ENCODE assay signal across 18 mouse cellular contexts in the genomic region with DNA sequence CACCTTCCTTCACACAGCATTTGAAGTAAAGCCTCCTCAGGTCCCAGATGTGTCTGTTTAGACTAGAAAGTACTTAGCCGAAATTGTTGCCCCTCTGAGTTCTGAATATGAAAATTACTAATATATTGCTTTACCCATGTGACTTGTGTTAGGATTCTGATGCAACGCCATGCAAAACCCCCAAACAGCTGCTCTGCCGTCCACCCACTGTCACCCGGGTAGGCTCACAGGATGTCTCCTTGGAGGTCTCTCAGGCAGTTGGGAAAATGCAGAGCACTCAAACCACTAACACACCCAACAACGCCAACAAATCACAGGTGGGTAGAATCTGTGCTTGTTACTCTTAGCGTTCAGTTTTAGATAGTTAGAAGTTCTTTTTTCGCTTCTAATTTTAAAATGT. TPM values are rescaled to one million over a fixed set of nuclear protein-coding genes. Genes with fewer than 3 reads are reported as not detected.
DNase-seq lines count a peak whose midpoint lies in the region; TF ChIP-seq lines count a peak whose summit lies in the region.
"Had no signal": no experiment of that assay in that cellular context is flagged by ENCODE, and none has a peak within 500 bp of the region (broad histone marks: within the 10 kb centered on the region; RNA-seq: fewer than 3 reads in every experiment).

No protein-coding gene starts in this region.

- H3K27ac ChIP-seq in MEL (ENCODE audit: control insufficient read depth, low read depth, low read length), result no peak overlapping the region
- H3K27ac ChIP-seq: embryonic facial prominence, embryonic 10.5 days; embryonic facial prominence, embryonic 12.5 days; forebrain, embryonic 13.5 days; forebrain, embryonic 15.5 days had no signal

- TF ChIP-seq EP300 in MEL (IDR thresholded peaks at IDR 0.05; ENCODE audit: low read depth in 1 of 2, low read length in 2 of 2), result no peak

- DNase-seq in A20 (ENCODE audit: low read depth, low spot score) (peak; percentile 25), MEL (ENCODE audit: low read depth, low spot score) (no peak)
- no peak for DNase-seq in cerebellum, adult 9-10 months
- DNase-seq in kidney, adult 8-10 months, result no peak
- DNase-seq: adrenal gland, adult 2 months; adrenal gland, postnatal 10 days; adrenal gland, postnatal 25 days; cerebellum, adult 11 months; cerebellum, adult 18-20 months; cerebellum, adult 8-10 months; cerebellum, postnatal 10 days; cerebellum, postnatal 25 days; forebrain, postnatal 0 days had no signal

- H3K36me3 ChIP-seq in MEL (ENCODE audit: control insufficient read depth in 1 of 2, insufficient read depth in 2 of 2, low read length in 2 of 2) (peaks cover 2 to 18% of the 10 kb centered on the region in 2 experiments; a peak in 3 of 4 replicates), myocyte (ENCODE audit: control insufficient read depth, insufficient read depth) (peaks cover 4% of the 10 kb centered on the region)

- TF ChIP-seq POLR2A in MEL (IDR thresholded peaks at IDR 0.05; ENCODE audit: control insufficient read depth in 1 of 2, insufficient read depth in 1 of 2, low read depth in 1 of 2, low read length in 2 of 2, poor library complexity in 1 of 2), result no peak
- TF ChIP-seq POLR2A in myocyte (IDR thresholded peaks at IDR 0.05; ENCODE audit: insufficient read length, low read depth), result no peak

- TF ChIP-seq RAD21 in MEL (IDR thresholded peaks at IDR 0.05; ENCODE audit: low read depth, low read length), result no peak

- H3K9me3 ChIP-seq in MEL (replicated peaks; ENCODE audit: insufficient read depth, low read length), result no peaks in the 10 kb centered on the region
- H3K9me3 ChIP-seq: embryonic facial prominence, embryonic 10.5 days; embryonic facial prominence, embryonic 12.5 days; forebrain, embryonic 13.5 days; forebrain, embryonic 15.5 days had no signal

- H3K9ac ChIP-seq in MEL (ENCODE audit: control insufficient read depth, low read depth, low read length, poor library complexity, severe bottlenecking), result no peak overlapping the region
- H3K9ac ChIP-seq: embryonic facial prominence, embryonic 12.5 days; forebrain, embryonic 13.5 days; forebrain, embryonic 15.5 days; forebrain, postnatal 0 days had no signal

- H3ac ChIP-seq in myocyte (ENCODE audit: control insufficient read depth, insufficient read length), result no peak overlapping the region

- H3K4me1 ChIP-seq in MEL (ENCODE audit: control insufficient read depth in 1 of 2, insufficient read depth in 2 of 2, low read length in 2 of 2), result no peaks in the 10 kb centered on the region
- H3K4me1 ChIP-seq: embryonic facial prominence, embryonic 10.5 days; embryonic facial prominence, embryonic 12.5 days; forebrain, embryonic 13.5 days; forebrain, embryonic 15.5 days had no signal

- H3K4me2 ChIP-seq in myocyte (ENCODE audit: low read depth), result peak overlapping the region; percentile 62
- H3K4me2 ChIP-seq: embryonic facial prominence, embryonic 12.5 days; forebrain, embryonic 13.5 days; forebrain, embryonic 15.5 days had no signal

- no peaks in the 10 kb centered on the region for H3K79me2 ChIP-seq in MEL (ENCODE audit: control insufficient read depth, insufficient read depth, low read length, poor library complexity)
- no peaks in the 10 kb centered on the region for H3K79me2 ChIP-seq in myocyte (ENCODE audit: control insufficient read depth, insufficient read depth)

- no peak for TF ChIP-seq CTCF in MEL (IDR thresholded peaks at IDR 0.05 in 2 of 3, conservative IDR thresholded peaks at IDR 0.05 in 1 of 3; ENCODE audit: control insufficient read depth in 1 of 3, insufficient read depth in 1 of 3, low read depth in 2 of 3, low read length in 3 of 3, poor library complexity in 1 of 3, severe bottlenecking in 1 of 3)

- H3K27me3 ChIP-seq in MEL (ENCODE audit: control insufficient read depth in 1 of 2, insufficient read depth in 2 of 2, low read length in 2 of 2) (no peaks in the 10 kb centered on the region), myocyte (ENCODE audit: control insufficient read depth, insufficient read depth, insufficient read length) (no peaks in the 10 kb centered on the region)
- H3K27me3 ChIP-seq: embryonic facial prominence, embryonic 12.5 days; forebrain, embryonic 13.5 days; forebrain, embryonic 15.5 days had no signal

- H3K4me3 ChIP-seq in MEL (ENCODE audit: control insufficient read depth in 1 of 2, insufficient read depth in 1 of 2, low read depth in 2 of 2, low read length in 2 of 2) (no peak overlapping the region), myocyte (no peak overlapping the region)
- H3K4me3 ChIP-seq: embryonic facial prominence, embryonic 10.5 days; embryonic facial prominence, embryonic 12.5 days; forebrain, embryonic 13.5 days; forebrain, embryonic 15.5 days had no signal

TF ChIP-seq in MEL, 35 proteins besides CTCF, POLR2A, EP300 and RAD21:
- TF ChIP-seq MXI1 (IDR thresholded peaks at IDR 0.05; ENCODE audit: low read depth, low read length) (no peak), USF1 (IDR thresholded peaks at IDR 0.05; ENCODE audit: low read depth, low read length) (peak; percentile 36; the same call in 1 of the 2 replicates), USF2 (IDR thresholded peaks at IDR 0.05; ENCODE audit: borderline replicate concordance in 1 of 2, insufficient read depth in 1 of 2, low read depth in 1 of 2, low read length in 2 of 2) (no peak), ETS1 (IDR thresholded peaks at IDR 0.05; ENCODE audit: low read depth, low read length) (no peak), MAX (IDR thresholded peaks at IDR 0.05; ENCODE audit: low read length) (no peak), SIN3A (IDR thresholded peaks at IDR 0.05; ENCODE audit: low read length) (no peak)

TF ChIP-seq in myocyte, 11 proteins besides CTCF, POLR2A, EP300 and RAD21:
- no peak for TF ChIP-seq E2F4 (IDR thresholded peaks at IDR 0.05; ENCODE audit: insufficient read depth)
- TF ChIP-seq MYOD1 (IDR thresholded peaks at IDR 0.05; ENCODE audit: control insufficient read depth in 1 of 3, insufficient read length in 2 of 3, low read depth in 2 of 3), result peak; percentile 84 to 96 (median 89)
- no peak for TF ChIP-seq POLR2AphosphoS2 (IDR thresholded peaks at IDR 0.05; ENCODE audit: insufficient read length, low read depth)
- peak; percentile 78 to 98 (median 93) for TF ChIP-seq MYOG (IDR thresholded peaks at IDR 0.05; ENCODE audit: control insufficient read depth in 1 of 3, insufficient read depth in 1 of 3, insufficient read length in 2 of 3, low read depth in 2 of 3)
- peak; percentile 99 for TF ChIP-seq CEBPB (IDR thresholded peaks at IDR 0.05; ENCODE audit: insufficient read depth, poor library complexity, severe bottlenecking)
- peak; percentile 55 for TF ChIP-seq MAX (IDR thresholded peaks at IDR 0.05; ENCODE audit: low read depth)
- TF ChIP-seq TCF12 (IDR thresholded peaks at IDR 0.05; ENCODE audit: insufficient read depth, poor library complexity, severe bottlenecking), result peak; percentile 94
- no peak for TF ChIP-seq REST (IDR thresholded peaks at IDR 0.05; ENCODE audit: insufficient read depth, insufficient read length)
- peak; percentile 66 for TF ChIP-seq TCF3 (IDR thresholded peaks at IDR 0.05; ENCODE audit: insufficient read length, low read depth)
- peak; percentile 44 for TF ChIP-seq USF1 (IDR thresholded peaks at IDR 0.05; ENCODE audit: low read depth)

RNA-seq across cellular contexts. Expression of a gene that starts 17.2 kb away (rescaled TPM):
- total RNA-seq in MEL (2012; rRNA removed), result 62.9 and 89.9 TPM in 2 replicates
- 10 to 100 TPM in 1 of 2 experiments, not detected in 1; 83.7 TPM for polyA plus RNA-seq in MEL (2012; ENCODE audit: insufficient read depth in 1 of 2, insufficient read length in 2 of 2, low read depth in 1 of 2, low replicate concordance in 2 of 2, missing spikeins in 1 of 2)
- polyA plus RNA-seq in myocyte (2012; fragmentation: generic; extraction: Trizol), result 72.3 TPM

RNA-seq across cellular contexts. Expression of a gene that starts 55.9 kb away (rescaled TPM):
- total RNA-seq in MEL (2012; rRNA removed), result 25.9 and 28.7 TPM in 2 replicates
- 10 to 100 TPM in 1 of 2 experiments, not detected in 1; 45.3 TPM for polyA plus RNA-seq in MEL (2012; ENCODE audit: insufficient read depth in 1 of 2, insufficient read length in 2 of 2, low read depth in 1 of 2, low replicate concordance in 2 of 2, missing spikeins in 1 of 2)
- 10.7 TPM for polyA plus RNA-seq in myocyte (2012; fragmentation: generic; extraction: Trizol)
